Mouse (Mus musculus) CH12.LX (cell line): Measurements from ENCODE around the gene Fam171a2. TPM values are rescaled to one million over a fixed set of nuclear protein-coding genes. Genes with fewer than 3 reads are reported as not detected.
A peak's percentile ranks its signal among the peaks of the same experiment; 100 is the strongest.

Experiments used
- DNase-seq: peaks from one replicate; pipeline ENCODE4 v3.0.0-alpha.2; 2013; ENCODE audit errors: extremely low read depth
- H3K27ac ChIP-seq: 2 replicates; pipeline ENCODE4 v1.5.1; 2012; ENCODE audit warnings: low read depth, mild to moderate bottlenecking, control low read depth, moderate library complexity; ENCODE audit not compliant: insufficient read depth
- H3K27me3 ChIP-seq: replicated peaks from 2 replicates; pipeline ENCODE3; 2012; ENCODE audit warnings: inconsistent platforms
- H3K36me3 ChIP-seq, 2 experiments: replicated peaks in 1 of 2; 2 replicates each; pipeline versions ENCODE3 to v1.6.1; 2012; ENCODE audit warnings: inconsistent platforms in 1 of 2, low read length in 1 of 2, mild to moderate bottlenecking in 1 of 2, mixed read lengths in 1 of 2, moderate library complexity in 1 of 2; ENCODE audit not compliant: control insufficient read depth in 1 of 2, insufficient read depth in 1 of 2
- H3K4me1 ChIP-seq, 2 experiments: 2 replicates each; pipeline ENCODE4 v1.6.1; 2012; ENCODE audit warnings: inconsistent platforms in 1 of 2, moderate library complexity in 1 of 2; ENCODE audit not compliant: insufficient read depth in 2 of 2, control insufficient read depth in 1 of 2
- H3K4me2 ChIP-seq: 2 replicates; pipeline ENCODE4 v1.6.1; 2012; ENCODE audit warnings: low read depth, mild to moderate bottlenecking, control low read depth; ENCODE audit not compliant: poor library complexity, insufficient read depth, severe bottlenecking
- H3K4me3 ChIP-seq, 3 experiments: fragments of 150-350 bp in 1 of 3; sonication (generic) in 1 of 3; replicated peaks in 1 of 3; 2 replicates each; pipeline versions ENCODE3 to v1.5.1; 2011 to 2012; ENCODE audit warnings: low read depth in 2 of 3, low read length in 2 of 3, mild to moderate bottlenecking in 2 of 3, moderate library complexity in 2 of 3, control low read depth in 1 of 3, improper control_type of control experiment in 1 of 3, inconsistent platforms in 1 of 3, mixed read lengths in 1 of 3; ENCODE audit not compliant: poor library complexity in 1 of 3
- H3K79me2 ChIP-seq: replicated peaks from 2 replicates; pipeline ENCODE4 v1.6.1; 2012; ENCODE audit warnings: mild to moderate bottlenecking, moderate library complexity; ENCODE audit not compliant: control insufficient read depth, poor library complexity, insufficient read depth, severe bottlenecking; ENCODE audit errors: extremely low read depth
- H3K9ac ChIP-seq: 2 replicates; pipeline ENCODE4 v1.6.1; 2012; ENCODE audit warnings: low read depth, mild to moderate bottlenecking, control low read depth, moderate library complexity; ENCODE audit not compliant: insufficient read depth
- H3K9me3 ChIP-seq: replicated peaks from 2 replicates; pipeline ENCODE3; 2012; ENCODE audit warnings: low read length, inconsistent platforms, mixed read lengths
- CTCF ChIP-seq, 2 experiments: IDR thresholded peaks in 1 of 2; conservative IDR thresholded peaks in 1 of 2; 2 replicates each; pipeline ENCODE4 v1.5.1; 2011 to 2012; ENCODE audit warnings: low read depth in 2 of 2, low read length in 2 of 2, improper control_type of control experiment in 1 of 2, inconsistent platforms in 1 of 2, mild to moderate bottlenecking in 1 of 2, moderate library complexity in 1 of 2
- ETS1 ChIP-seq: conservative IDR thresholded peaks from 2 replicates; pipeline ENCODE4 v1.6.1; 2012; ENCODE audit warnings: low read depth, mild to moderate bottlenecking, inconsistent platforms, low read length, improper control_type of control experiment, moderate library complexity
- MYC ChIP-seq: IDR thresholded peaks from 2 replicates; pipeline ENCODE4 v1.6.1; 2011; ENCODE audit warnings: low read depth, mild to moderate bottlenecking, improper control_type of control experiment, low read length
- PAX5 ChIP-seq: IDR thresholded peaks from 2 replicates; pipeline ENCODE4 v1.6.1; 2012; ENCODE audit warnings: low read length, inconsistent platforms, mixed read lengths
- POLR2AphosphoS2 ChIP-seq: IDR thresholded peaks from 2 replicates; pipeline ENCODE4 v1.6.1; 2011; ENCODE audit warnings: low read depth, low read length, improper control_type of control experiment
- SMC3 ChIP-seq: IDR thresholded peaks from 2 replicates; pipeline ENCODE4 v1.6.1; 2011; ENCODE audit warnings: low read depth, low read length, improper control_type of control experiment
- TCF12 ChIP-seq: IDR thresholded peaks from 2 replicates; pipeline ENCODE4 v1.6.1; 2014; ENCODE audit warnings: low read depth, mild to moderate bottlenecking, inconsistent platforms, low read length, improper control_type of control experiment
- ZNF384 ChIP-seq: IDR thresholded peaks from 2 replicates; pipeline ENCODE4 v1.6.1; 2012; ENCODE audit warnings: low read depth, low read length, improper control_type of control experiment, inconsistent platforms
- dilution Hi-C: fragments of 300-500 bp; cut with MboI; formaldehyde crosslinking; loops from 2 replicates; pipeline ENCODE4 v1.14.3; 2020; ENCODE audit warnings: low sequenced_read_pairs; ENCODE audit not compliant: extremely low pct_unique_long_range_greater_than_20kb, extremely low pct_ligation_motif_present
- in situ Hi-C: fragments of 300-500 bp; cut with MboI; formaldehyde crosslinking; loops from 3 replicates; pipeline ENCODE4 v1.14.3; 2019; ENCODE audit warnings: low sequenced_read_pairs, low pct_ligation_motif_present, low pct_unique_long_range_greater_than_20kb, mixed read lengths
- polyA plus RNA-seq: library from polyadenylated mRNA; unstranded; fragments of >175 nt; gene quantifications from 2 replicates; pipeline ENCODE4 v1.2.1, GENCODE M21; 2012; ENCODE audit warnings: low read depth; ENCODE audit not compliant: insufficient read length
- total RNA-seq, 2 experiments: library from RNA; depleted of rRNA; stranded (reverse); fragments of 300-350 nt in 1 of 2; fragments of >200 nt in 1 of 2; gene quantifications; 2 replicates each; pipeline ENCODE4 v1.2.3; 2012 to 2014

The Fam171a2 gene
- total and polyA plus RNA-seq, 3 experiments = not detected

DNA sequence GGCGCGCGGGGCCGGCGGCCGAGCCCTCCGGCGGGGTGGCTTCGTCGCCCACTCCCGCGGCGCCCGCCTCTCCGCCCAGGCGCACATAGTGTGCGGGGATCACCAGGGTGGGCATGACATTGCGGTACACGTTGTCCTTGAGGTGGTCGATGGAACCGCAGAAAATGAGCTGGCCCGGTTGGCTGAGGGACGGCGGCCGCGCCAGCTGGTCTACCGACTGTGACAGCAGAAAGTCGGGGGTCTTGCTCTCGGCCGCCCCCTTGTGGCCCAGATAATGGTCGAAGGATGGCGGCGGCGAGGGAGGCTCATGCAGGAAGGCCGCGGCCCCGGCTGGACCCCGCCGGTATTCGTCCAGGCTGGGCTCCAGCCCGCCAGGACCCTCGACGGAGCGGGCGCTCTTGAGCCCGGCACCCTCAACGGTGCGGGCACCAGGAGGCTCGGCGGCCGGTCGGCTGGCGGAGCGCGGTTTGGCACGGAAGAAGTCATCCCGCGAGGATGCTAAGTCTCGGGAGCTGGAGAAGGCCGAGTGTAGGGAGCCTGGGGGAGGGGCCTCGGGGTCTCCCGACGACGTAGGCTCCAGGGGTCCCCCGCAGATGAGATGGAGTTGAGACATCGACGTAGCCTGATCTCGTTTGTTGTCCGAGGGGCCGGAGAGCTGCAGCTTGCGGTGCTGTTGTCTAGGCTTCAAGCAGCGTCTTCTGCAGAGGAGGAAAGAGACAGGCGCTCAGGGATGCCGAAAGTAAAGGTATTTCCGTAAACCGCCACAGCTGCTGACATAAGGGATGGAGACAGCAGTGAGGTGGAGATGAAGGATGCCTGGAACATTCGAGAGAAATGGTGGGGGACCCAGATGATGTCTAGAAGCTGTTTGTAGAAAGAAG, 9.0 kb downstream of the Fam171a2 start:
- Histone ChIP-seq H3K27me3 (peaks cover 11% of the 10 kb centered on the region), H3K4me3 (no peak overlapping the region), H3K27ac (no peak overlapping the region), H3K4me1 (peaks cover 15 to 23% of the 10 kb centered on the region in 2 experiments), H3K9ac (no peak overlapping the region), H3K4me2 (no peak overlapping the region), H3K79me2 (no peaks in the 10 kb centered on the region), H3K36me3 (peaks cover 24 to 47% of the 10 kb centered on the region in 2 experiments), H3K9me3 (peaks cover 29% of the 10 kb centered on the region)
- dilution Hi-C loops (no loop called here), in situ Hi-C loops (no loop called here)
- no peak for DNase-seq
- TF ChIP-seq ZNF384 (no peak), CTCF (conservative IDR thresholded peaks at IDR 0.05 in 1 of 2, IDR thresholded peaks at IDR 0.05 in 1 of 2; ENCODE audit: low read depth in 2 of 2, low read length in 2 of 2) (peak in 1 of 2 experiments; percentile 11; a peak in 1 of 4 replicates)

GRCm38 (mm10) chr11:102437120-102438061, 10.1 kb downstream of the Fam171a2 start:
- in situ Hi-C loops (no loop called here), dilution Hi-C loops (no loop called here)
- no peak for DNase-seq
- Histone ChIP-seq H3K4me2 (no peak overlapping the region), H3K9ac (no peak overlapping the region), H3K27me3 (peaks cover 5% of the 10 kb centered on the region), H3K4me3 (no peak overlapping the region), H3K4me1 (peaks cover 25 to 34% of the 10 kb centered on the region in 2 experiments), H3K36me3 (peaks cover 24 to 47% of the 10 kb centered on the region in 2 experiments), H3K79me2 (no peaks in the 10 kb centered on the region), H3K27ac (no peak overlapping the region)
- no peak for TF ChIP-seq MYC
- TF ChIP-seq POLR2AphosphoS2 = peak; percentile 74; the same call in 1 of the 2 replicates
- TF ChIP-seq ETS1 = no peak
- TF ChIP-seq, all 38 proteins: peak for 1
- H3K9me3 ChIP-seq = peaks cover 29% of the 10 kb centered on the region

GRCm38 (mm10) chr11:102436471-102436790, 11.1 kb downstream of the Fam171a2 start:
- Histone ChIP-seq H3K4me2 (no peak overlapping the region), H3K4me3 (no peak overlapping the region), H3K27me3 (peaks cover 2% of the 10 kb centered on the region), H3K27ac (no peak overlapping the region), H3K9ac (no peak overlapping the region), H3K36me3 (peaks cover 24 to 47% of the 10 kb centered on the region in 2 experiments), H3K9me3 (peaks cover 29% of the 10 kb centered on the region), H3K4me1 (peaks cover 25 to 37% of the 10 kb centered on the region in 2 experiments), H3K79me2 (no peaks in the 10 kb centered on the region)
- in situ Hi-C loops (no loop called here), dilution Hi-C loops (no loop called here)
- TF ChIP-seq MYC (no peak), PAX5 (no peak), ETS1 (no peak), TCF12 (no peak), SMC3 (no peak)
- no peak for DNase-seq
